Mouse (Mus musculus) liver, adult 2 months (tissue): ENCODE results near the gene Aipl1.

Experiments
- CTCF ChIP-seq: fragments of 200-500 bp; IDR thresholded peaks from 2 replicates; pipeline ENCODE4 v1.5.1; 2011; ENCODE audit warnings: low read depth, low read length, control low read depth
- POLR2A ChIP-seq: fragments of 200-500 bp; IDR thresholded peaks from 2 replicates; pipeline ENCODE4 v1.6.1; 2011; ENCODE audit warnings: low read length, control low read depth; ENCODE audit not compliant: insufficient read depth; ENCODE audit errors: extremely low read depth

GRCm38 (mm10) chr11:72060416-72060815, 23.1 kb upstream of the Aipl1 start:
- no peak for TF ChIP-seq CTCF
- no peak for TF ChIP-seq POLR2A
